Mouse (Mus musculus) liver, adult 2 months (tissue): ENCODE results near the gene Prpsap1.

Source experiments
- CTCF ChIP-seq: fragments of 200-500 bp; IDR thresholded peaks from 2 replicates; pipeline ENCODE4 v1.5.1; 2011; ENCODE audit warnings: low read depth, low read length, control low read depth
- POLR2A ChIP-seq: fragments of 200-500 bp; IDR thresholded peaks from 2 replicates; pipeline ENCODE4 v1.6.1; 2011; ENCODE audit warnings: low read length, control low read depth; ENCODE audit not compliant: insufficient read depth; ENCODE audit errors: extremely low read depth

GRCm38 (mm10) chr11:116470249-116470648 is 23.8 kb downstream of the Prpsap1 start:
- TF ChIP-seq POLR2A (no peak), CTCF (no peak)
